Mouse (Mus musculus) midbrain, embryonic 12.5 days (tissue): ENCODE results near the gene Sdsl. TPM values are rescaled to one million over a fixed set of nuclear protein-coding genes. Genes with fewer than 3 reads are reported as not detected.

Experiments used
- ATAC-seq: fragments of 200-750 bp; cut with Nextera tagmentation; 2 replicates; pipeline ENCODE4 v1.8.0; 2017; ENCODE audit warnings: low read depth, moderate TSS enrichment, moderate library complexity; ENCODE audit not compliant: low FRiP score
- H3K27ac ChIP-seq: fragments of 300-500 bp; sonication (generic); replicated peaks from 2 replicates; pipeline ENCODE4 v1.5.1; 2016; ENCODE audit warnings: mild to moderate bottlenecking
- H3K27me3 ChIP-seq: fragments of 300-500 bp; sonication (generic); 2 replicates; pipeline ENCODE4 v1.6.1; 2016; ENCODE audit warnings: mild to moderate bottlenecking
- H3K36me3 ChIP-seq: fragments of 300-500 bp; sonication (generic); 2 replicates; pipeline ENCODE4 v1.6.1; 2016
- H3K4me1 ChIP-seq: fragments of 300-500 bp; sonication (generic); 2 replicates; pipeline ENCODE4 v1.6.1; 2016
- H3K4me2 ChIP-seq: fragments of 300-500 bp; sonication (generic); replicated peaks from 2 replicates; pipeline ENCODE4 v1.6.1; 2016; ENCODE audit warnings: mild to moderate bottlenecking, moderate library complexity
- H3K4me3 ChIP-seq: fragments of 300-500 bp; sonication (generic); 2 replicates; pipeline ENCODE4 v1.5.1; 2016; ENCODE audit warnings: mild to moderate bottlenecking
- H3K9ac ChIP-seq: fragments of 300-500 bp; sonication (generic); replicated peaks from 2 replicates; pipeline ENCODE4 v1.6.1; 2016; ENCODE audit warnings: mild to moderate bottlenecking, moderate library complexity
- H3K9me3 ChIP-seq: fragments of 300-500 bp; sonication (generic); 2 replicates; pipeline ENCODE4 v1.6.1; 2016; ENCODE audit warnings: mild to moderate bottlenecking
- WGBS: fragments of 180-500 bp; shearing (Covaris S2); methylation state at CpG from one replicate; pipeline ENCODE4 v1.1.7; 2016; 5-methylcytosine and 5-hydroxymethylcytosine counted together
- polyA plus RNA-seq: library from polyadenylated mRNA; unstranded; fragments of >200 nt; fragmentation: Nextera tagmentation; extraction: Ambion mirVana; gene quantifications from 2 replicates; pipeline ENCODE4 v1.2.1, GENCODE M21; 2016

Gene Sdsl
- polyA plus RNA-seq, 1 experiment from 2014 or later = 6.4 TPM

GRCm38 (mm10) chr5:120424657-120425056 lies 48.0 kb downstream of the Sdsl start:
- H3K27ac ChIP-seq = peak overlapping the region; percentile 88
- peaks cover 24% of the 10 kb centered on the region for H3K4me1 ChIP-seq
- WGBS = 2% methylated on average over 11 of the region's 11 CpGs
- no peaks in the 10 kb centered on the region for H3K36me3 ChIP-seq
- H3K9ac ChIP-seq = peak overlapping the region; percentile 59
- H3K4me2 ChIP-seq = peak overlapping the region; percentile 52
- peak overlapping the region; percentile 55 for H3K4me3 ChIP-seq
- peaks cover 98% of the 10 kb centered on the region for H3K27me3 ChIP-seq
- ATAC-seq = no peak
- no peaks in the 10 kb centered on the region for H3K9me3 ChIP-seq

- peaks cover 24% of the 10 kb centered on the region for H3K4me1 ChIP-seq
- peak overlapping the region; percentile 52 for H3K4me2 ChIP-seq
- peak overlapping the region; percentile 59 for H3K9ac ChIP-seq
- peak overlapping the region; percentile 55 for H3K4me3 ChIP-seq
- no peaks in the 10 kb centered on the region for H3K36me3 ChIP-seq
- H3K27ac ChIP-seq = peak overlapping the region; percentile 88
- H3K9me3 ChIP-seq = no peaks in the 10 kb centered on the region
- peaks cover 98% of the 10 kb centered on the region for H3K27me3 ChIP-seq
- under 1% methylated on average over 19 of the region's 19 CpGs for WGBS
- no peak for ATAC-seq
Measured at GRCm38 (mm10) chr5:120424039-120424438, 48.6 kb downstream of the Sdsl start.

DNA sequence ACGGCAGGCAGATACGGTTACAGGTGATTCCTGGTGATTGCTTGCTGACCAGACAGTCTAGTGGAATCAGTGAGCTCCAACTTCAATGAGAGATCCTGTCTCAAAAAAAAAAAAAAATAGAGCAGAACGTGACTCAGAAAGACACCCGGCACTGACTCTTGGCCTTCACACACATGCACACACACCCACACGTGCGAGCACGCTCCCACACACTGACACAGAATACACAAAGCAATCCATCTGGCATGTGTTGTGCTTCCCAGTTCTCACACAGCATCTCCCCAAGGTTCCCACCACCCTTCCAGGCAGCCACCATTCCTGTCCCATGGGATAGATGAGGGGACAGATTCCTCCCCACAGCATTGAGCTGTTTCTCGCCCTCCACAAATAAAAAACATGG lies 52.5 kb downstream of the Sdsl start:
- Histone ChIP-seq H3K36me3 (no peaks in the 10 kb centered on the region), H3K27ac (no peak overlapping the region), H3K9ac (no peak overlapping the region), H3K9me3 (no peaks in the 10 kb centered on the region), H3K27me3 (peaks cover 92% of the 10 kb centered on the region), H3K4me1 (no peaks in the 10 kb centered on the region; the same call in 1 of the 2 replicates), H3K4me2 (no peak overlapping the region), H3K4me3 (no peak overlapping the region)
- ATAC-seq = no peak
- WGBS = 94% methylated on average over 8 of the region's 8 CpGs

GRCm38 (mm10) chr5:120413436-120413835 lies 59.2 kb downstream of the Sdsl start:
- ATAC-seq = no peak
- WGBS = 82% methylated on average over 6 of the region's 6 CpGs

GRCm38 (mm10) chr5:120409385-120410378 lies 62.9 kb downstream of the Sdsl start:
- H3K27ac ChIP-seq = peak overlapping the region; percentile 85
- H3K9me3 ChIP-seq = peaks cover 3% of the 10 kb centered on the region
- peak overlapping the region; percentile 58 for H3K4me2 ChIP-seq
- H3K4me3 ChIP-seq = peak overlapping the region; percentile 28
- no peaks in the 10 kb centered on the region for H3K36me3 ChIP-seq
- WGBS = 1% methylated on average over 41 of the region's 41 CpGs
- peaks cover 84% of the 10 kb centered on the region for H3K27me3 ChIP-seq
- peak; percentile 75 for ATAC-seq
- peaks cover 22% of the 10 kb centered on the region for H3K4me1 ChIP-seq
- peak overlapping the region; percentile 32 for H3K9ac ChIP-seq

More at GRCm38 (mm10) chr5:120413436-120413835, 59.2 kb downstream of the Sdsl start:
- Histone ChIP-seq H3K36me3 (no peaks in the 10 kb centered on the region), H3K27me3 (peaks cover 92% of the 10 kb centered on the region), H3K4me1 (peaks cover 22% of the 10 kb centered on the region), H3K9ac (no peak overlapping the region), H3K4me3 (no peak overlapping the region), H3K4me2 (no peak overlapping the region), H3K27ac (no peak overlapping the region), H3K9me3 (peaks cover 3% of the 10 kb centered on the region)

DNA sequence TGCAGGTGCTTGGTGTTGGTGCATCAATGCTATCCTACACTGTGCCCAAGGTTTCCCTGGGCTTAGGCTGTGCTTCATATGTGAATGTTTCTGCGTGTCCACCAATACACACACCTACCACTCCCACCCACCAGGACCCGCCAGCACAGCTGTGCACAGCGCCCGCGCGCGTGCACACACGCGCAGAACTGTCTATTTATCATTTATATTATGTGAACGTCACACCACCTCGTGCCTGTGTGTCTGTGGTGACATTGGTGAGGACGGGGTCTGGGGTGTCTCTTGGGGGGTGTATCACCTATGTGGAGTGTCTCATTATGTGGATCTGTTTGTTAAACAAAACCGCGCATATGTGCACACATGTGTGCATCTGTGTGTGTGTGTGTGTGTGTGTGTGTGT lies 63.7 kb downstream of the Sdsl start:
- H3K36me3 ChIP-seq = no peaks in the 10 kb centered on the region
- peak overlapping the region; percentile 85 for H3K27ac ChIP-seq
- peaks cover 3% of the 10 kb centered on the region for H3K9me3 ChIP-seq
- no peak overlapping the region for H3K4me3 ChIP-seq
- no peak overlapping the region for H3K9ac ChIP-seq
- ATAC-seq = peak; percentile 55; the same call in 1 of the 2 replicates
- H3K4me2 ChIP-seq = peak overlapping the region; percentile 58
- H3K4me1 ChIP-seq = peaks cover 22% of the 10 kb centered on the region
- WGBS = 69% methylated on average over 14 of the region's 14 CpGs
- H3K27me3 ChIP-seq = peaks cover 85% of the 10 kb centered on the region

Other genes with a start within 250 kb of the Sdsl start
- 45.2 and 51.9 TPM in 2 replicates for gene Lhx5, start 41.1 kb downstream of the Sdsl start, polyA plus RNA-seq
- gene Sds, start 3.7 kb upstream of the Sdsl start, polyA plus RNA-seq = not detected in 2 replicates
- gene Plbd2, start 30.8 kb upstream of the Sdsl start, polyA plus RNA-seq = 31.5 and 36.2 TPM in 2 replicates
- gene Slc8b1, start 38.4 kb upstream of the Sdsl start, polyA plus RNA-seq = 3.1 TPM in 2 replicates
- gene Tpcn1, start 115.9 kb upstream of the Sdsl start, polyA plus RNA-seq = 12.9 and 14.2 TPM in 2 replicates
- gene Iqcd, start 116.2 kb upstream of the Sdsl start, polyA plus RNA-seq = 0.60 and 1.7 TPM in 2 replicates
- 15.5 and 16.0 TPM in 2 replicates for gene Rita1, start 139.8 kb upstream of the Sdsl start, polyA plus RNA-seq
- 51.8 and 53.0 TPM in 2 replicates for gene Ddx54, start 139.9 kb upstream of the Sdsl start, polyA plus RNA-seq
- gene Cfap73, start 161.4 kb upstream of the Sdsl start, polyA plus RNA-seq = not detected in 2 replicates
- not detected in 2 replicates for gene Rasal1, start 176.0 kb upstream of the Sdsl start, polyA plus RNA-seq
- 17.1 and 18.4 TPM in 2 replicates for gene Dtx1, start 239.1 kb upstream of the Sdsl start, polyA plus RNA-seq